Mouse (Mus musculus) gastrocnemius, adult 8-10 months (tissue): ENCODE results near the gene Akap13. TPM values are rescaled to one million over a fixed set of nuclear protein-coding genes. Genes with fewer than 3 reads are reported as not detected.

ENCODE experiments used
- DNase-seq, 2 experiments: peaks; one replicate each; pipeline ENCODE4 v3.0.0; 2022; ENCODE audit warnings: low spot score in 2 of 2
- total RNA-seq, 4 experiments: library from RNA; stranded (reverse); gene quantifications; 2 replicates each; pipeline ENCODE4 v1.2.4; 2022

The Akap13 gene
- total RNA-seq, 4 experiments from 2014 or later = 53.9 to 74.5 (median 64.0) TPM

GRCm38 (mm10) chr7:75664455-75664854 is 209.1 kb downstream of the Akap13 start:
- DNase-seq = no peak

DNA sequence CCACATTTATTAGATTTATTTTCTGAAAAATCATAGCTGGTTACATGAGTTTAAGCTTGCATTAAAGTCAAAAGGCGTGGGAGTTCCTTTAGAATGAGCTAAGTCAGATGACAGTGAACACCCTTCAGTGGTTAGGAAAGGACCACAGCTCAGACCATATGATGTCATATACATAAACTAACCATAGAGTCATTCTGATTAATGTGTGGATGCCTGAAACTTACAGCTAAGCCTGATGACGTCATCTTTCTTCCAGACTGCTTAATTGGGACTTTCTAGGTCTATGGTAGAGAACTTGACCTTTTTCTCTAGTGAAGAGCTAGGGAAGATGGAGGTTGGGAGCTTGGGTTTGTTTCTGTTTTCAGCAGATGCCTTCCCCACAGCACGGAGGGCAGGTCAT is 211.6 kb downstream of the Akap13 start:
- no peak for DNase-seq

GRCm38 (mm10) chr7:75667531-75667930 is 212.2 kb downstream of the Akap13 start:
- DNase-seq = no peak

- DNase-seq = no peak
These were observed 213.1 kb downstream of the Akap13 start for GRCm38 (mm10) chr7:75668396-75668795.

DNA sequence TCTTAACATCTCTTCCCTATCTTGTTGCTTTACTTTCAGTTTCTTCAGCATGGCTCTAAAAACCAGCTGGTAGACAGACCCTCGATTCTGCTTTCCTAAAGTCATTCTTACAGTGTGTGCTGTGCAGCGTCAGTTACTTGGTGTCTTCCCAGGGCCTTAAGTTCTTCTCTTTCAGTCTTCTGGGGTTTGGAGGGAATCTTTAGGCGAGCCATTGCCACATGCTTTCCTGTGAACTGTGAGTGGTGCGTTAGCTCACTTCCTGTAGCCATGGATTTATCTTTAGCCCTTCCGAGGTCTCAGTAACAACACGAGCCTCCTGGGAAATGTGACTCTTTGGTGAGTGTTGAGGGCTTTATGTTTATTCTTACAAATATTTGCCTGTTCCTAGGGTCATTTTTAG is 214.1 kb downstream of the Akap13 start:
- DNase-seq = no peak

GRCm38 (mm10) chr7:75679631-75680030 is 224.3 kb downstream of the Akap13 start:
- no peak for DNase-seq

DNA sequence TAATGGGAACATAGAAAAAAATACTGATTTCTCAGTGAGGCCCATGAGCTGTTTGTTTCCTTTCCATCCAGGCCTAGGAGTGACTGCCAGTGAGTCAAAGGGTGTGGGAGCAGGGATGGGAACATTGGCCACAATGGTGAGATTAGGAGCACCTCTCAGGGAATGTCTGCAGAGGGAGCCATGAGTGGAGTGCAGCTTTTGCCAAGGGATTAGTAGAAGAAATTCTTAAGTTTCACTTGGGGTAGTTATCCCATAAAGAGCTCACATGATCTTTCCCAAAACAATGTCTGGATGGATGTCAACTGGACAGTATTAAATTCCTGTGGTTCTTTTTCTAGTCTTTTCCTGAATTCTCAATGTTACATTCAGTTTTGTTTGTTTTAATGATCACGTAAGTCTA is 227.6 kb downstream of the Akap13 start:
- no peak for DNase-seq

DNA sequence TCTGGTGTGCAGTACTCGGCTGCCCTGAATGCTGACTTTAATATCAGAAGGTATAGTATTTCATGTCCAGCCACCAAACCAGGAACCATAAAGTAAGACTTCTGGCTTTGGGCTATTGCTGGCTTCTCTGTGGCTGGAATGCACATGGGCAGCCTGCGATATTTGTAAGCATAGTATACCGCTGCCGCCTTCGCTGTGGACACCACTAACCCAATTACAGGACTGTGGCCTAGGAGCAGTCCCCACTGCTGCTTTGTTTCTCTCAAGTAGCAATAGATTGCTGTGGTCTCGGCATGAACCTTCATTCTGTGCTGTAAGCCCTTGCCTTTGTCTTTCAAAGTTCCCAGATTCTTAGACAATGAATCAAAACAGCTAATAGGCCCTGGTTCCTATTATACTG is 228.1 kb downstream of the Akap13 start:
- DNase-seq = no peak

- DNase-seq = no peak
These were observed 229.6 kb downstream of the Akap13 start for GRCm38 (mm10) chr7:75684976-75685375.

- DNase-seq = no peak
These were observed 230.9 kb downstream of the Akap13 start for GRCm38 (mm10) chr7:75686046-75686826.

DNA sequence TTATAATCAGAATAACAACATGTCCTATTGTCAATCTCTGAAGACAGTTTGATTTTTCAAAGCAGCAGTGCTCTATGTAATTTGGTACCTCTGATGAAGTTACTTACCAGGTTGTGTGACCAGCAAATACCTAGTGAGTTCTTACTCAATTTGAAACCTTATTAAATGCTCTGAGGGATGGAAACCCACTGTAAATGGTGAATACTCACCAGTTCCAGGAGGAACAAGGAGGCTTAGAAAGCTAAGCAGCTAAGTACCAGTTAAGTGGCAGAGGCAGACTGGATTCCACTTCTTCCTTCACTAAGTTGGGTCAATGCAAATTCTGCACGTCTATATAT is 231.5 kb downstream of the Akap13 start:
- no peak for DNase-seq

DNA sequence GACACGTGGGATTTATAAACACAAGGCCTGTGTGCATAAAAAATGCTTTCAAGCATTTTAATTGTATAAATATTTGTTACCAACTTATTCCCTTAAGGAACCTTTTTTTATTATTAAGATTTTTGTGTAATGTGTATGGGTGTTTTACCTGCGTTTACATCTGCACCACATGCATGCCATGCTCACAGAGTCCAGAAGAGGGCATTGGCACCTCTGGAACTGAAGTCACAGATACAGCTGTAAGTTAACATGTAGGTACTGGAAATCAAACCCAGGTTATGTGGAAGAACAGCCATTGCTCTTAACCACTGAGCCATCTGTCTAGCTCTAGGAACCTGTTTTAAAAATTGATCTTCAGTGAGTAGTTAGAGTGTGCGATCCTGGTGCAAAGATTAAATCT is 232.8 kb downstream of the Akap13 start:
- DNase-seq = no peak

- no peak for DNase-seq
These were observed 239.4 kb downstream of the Akap13 start for GRCm38 (mm10) chr7:75694777-75695176.

DNA sequence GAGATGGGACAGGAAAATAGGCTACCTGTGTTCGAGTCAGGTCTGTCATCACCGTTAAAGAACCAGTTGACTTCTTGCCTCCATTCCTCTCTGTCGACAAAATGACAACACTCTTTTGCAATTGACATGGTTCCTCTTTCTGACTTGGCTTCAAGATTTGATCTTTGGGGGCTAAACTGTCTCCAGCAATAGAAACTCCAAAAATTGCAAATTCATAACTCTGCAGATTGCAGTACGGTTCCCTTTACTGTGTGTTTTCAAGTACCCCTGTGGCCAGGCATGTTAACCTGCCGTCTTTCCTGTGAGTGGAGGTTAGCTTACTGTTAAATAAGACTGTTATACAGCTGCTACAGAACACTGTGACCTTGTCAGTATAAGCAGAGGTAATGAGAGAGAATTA is 244.5 kb downstream of the Akap13 start:
- DNase-seq = no peak

GRCm38 (mm10) chr7:75700771-75701345 is 245.5 kb downstream of the Akap13 start:
- DNase-seq = no peak

GRCm38 (mm10) chr7:75701761-75702160 is 246.4 kb downstream of the Akap13 start:
- no peak for DNase-seq

- DNase-seq = no peak
These were observed 247.0 kb downstream of the Akap13 start for GRCm38 (mm10) chr7:75702368-75702767.

GRCm38 (mm10) chr7:75702966-75703645 is 247.8 kb downstream of the Akap13 start:
- no peak for DNase-seq

- DNase-seq = no peak
These were observed 249.5 kb downstream of the Akap13 start for GRCm38 (mm10) chr7:75704862-75705261.

GRCm38 (mm10) chr7:75709936-75710335 is 254.6 kb downstream of the Akap13 start:
- no peak for DNase-seq

- DNase-seq = no peak
These were observed 255.6 kb downstream of the Akap13 start for GRCm38 (mm10) chr7:75710920-75711319.

- DNase-seq = no peak
These were observed 256.1 kb downstream of the Akap13 start for GRCm38 (mm10) chr7:75711436-75711835.

GRCm38 (mm10) chr7:75712808-75713207 is 257.5 kb downstream of the Akap13 start:
- DNase-seq = no peak
